Mouse (Mus musculus) forebrain, embryonic 13.5 days (tissue): ENCODE results near the gene Ankrd1. TPM values are rescaled to one million over a fixed set of nuclear protein-coding genes. Genes with fewer than 3 reads are reported as not detected.
A peak's percentile ranks its signal among the peaks of the same experiment; 100 is the strongest.

Experiments used
- ATAC-seq: fragments of 200-750 bp; cut with Nextera tagmentation; 2 replicates; pipeline ENCODE4 v1.8.0; 2017
- H3K27ac ChIP-seq: fragments of 300-500 bp; sonication (generic); 2 replicates; pipeline ENCODE4 v1.5.1; 2015; ENCODE audit warnings: inconsistent platforms, mild to moderate bottlenecking, moderate library complexity
- H3K27me3 ChIP-seq: fragments of 300-500 bp; sonication (generic); 2 replicates; pipeline ENCODE4 v1.6.1; 2015; ENCODE audit warnings: mild to moderate bottlenecking, inconsistent platforms
- H3K36me3 ChIP-seq: fragments of 300-500 bp; sonication (generic); 2 replicates; pipeline ENCODE4 v1.6.1; 2015; ENCODE audit warnings: mild to moderate bottlenecking, inconsistent platforms; ENCODE audit not compliant: poor library complexity, severe bottlenecking
- H3K4me1 ChIP-seq: fragments of 300-500 bp; sonication (generic); 2 replicates; pipeline ENCODE4 v1.6.1; 2015; ENCODE audit warnings: inconsistent platforms
- H3K4me2 ChIP-seq: fragments of 300-500 bp; sonication (generic); 2 replicates; pipeline ENCODE4 v1.6.1; 2015; ENCODE audit warnings: inconsistent platforms, mild to moderate bottlenecking, moderate library complexity
- H3K4me3 ChIP-seq: fragments of 300-500 bp; sonication (generic); 2 replicates; pipeline ENCODE4 v1.5.1; 2015; ENCODE audit warnings: mild to moderate bottlenecking, inconsistent platforms
- H3K9ac ChIP-seq: fragments of 300-500 bp; sonication (generic); 2 replicates; pipeline ENCODE4 v1.6.1; 2015; ENCODE audit warnings: mild to moderate bottlenecking, inconsistent platforms
- H3K9me3 ChIP-seq: fragments of 300-500 bp; sonication (generic); replicated peaks from 2 replicates; pipeline ENCODE4 v1.6.1; 2016; ENCODE audit warnings: inconsistent platforms
- WGBS: fragments of 180-500 bp; shearing (Covaris S2); methylation state at CpG from one replicate; pipeline ENCODE4 v1.1.7; 2015; 5-methylcytosine and 5-hydroxymethylcytosine counted together
- polyA plus RNA-seq: library from polyadenylated mRNA; unstranded; fragments of >200 nt; fragmentation: Nextera tagmentation; extraction: Ambion mirVana; gene quantifications from 2 replicates; pipeline ENCODE4 v1.2.1, GENCODE M21; 2015

Ankrd1 gene
- polyA plus RNA-seq = 0.15 TPM in 1 of 2 replicates, not detected in the other

- Histone ChIP-seq H3K4me1 (no peaks in the 10 kb centered on the region), H3K27me3 (no peaks in the 10 kb centered on the region), H3K36me3 (no peaks in the 10 kb centered on the region), H3K27ac (no peak within 1 kb of the TSS), H3K9ac (no peak within 1 kb of the TSS), H3K4me2 (no peak within 1 kb of the TSS), H3K9me3 (peaks cover 5% of the 10 kb centered on the region; the same call in 1 of the 2 replicates), H3K4me3 (no peak within 1 kb of the TSS)
- no peak for ATAC-seq
- 88% methylated on average over 14 of the region's 14 CpGs for WGBS
Observed at GRCm38 (mm10) chr19:36119783-36120471, at the start of gene Ankrd1. TSS of gene Ankrd1 (minus strand) at chr19:36120099.

GRCm38 (mm10) chr19:36169101-36169500, 49.2 kb upstream of the Ankrd1 start:
- H3K27ac ChIP-seq = no peak overlapping the region
- no peaks in the 10 kb centered on the region for H3K27me3 ChIP-seq
- no peak for ATAC-seq
- no peaks in the 10 kb centered on the region for H3K4me1 ChIP-seq
- no peak overlapping the region for H3K4me3 ChIP-seq
- H3K4me2 ChIP-seq = no peak overlapping the region
- H3K9me3 ChIP-seq = no peaks in the 10 kb centered on the region
- 91% methylated on average over 2 of the region's 2 CpGs for WGBS
- H3K36me3 ChIP-seq = no peaks in the 10 kb centered on the region
- no peak overlapping the region for H3K9ac ChIP-seq

GRCm38 (mm10) chr19:36168121-36168520, 48.2 kb upstream of the Ankrd1 start:
- Histone ChIP-seq H3K27me3 (no peaks in the 10 kb centered on the region), H3K4me1 (no peaks in the 10 kb centered on the region), H3K4me2 (no peak overlapping the region), H3K4me3 (no peak overlapping the region), H3K9me3 (no peaks in the 10 kb centered on the region), H3K36me3 (no peaks in the 10 kb centered on the region), H3K27ac (no peak overlapping the region), H3K9ac (no peak overlapping the region)
- WGBS = 75% methylated on average over 4 of the region's 4 CpGs
- ATAC-seq = no peak

- no peaks in the 10 kb centered on the region for H3K27me3 ChIP-seq
- no peaks in the 10 kb centered on the region for H3K36me3 ChIP-seq
- H3K4me3 ChIP-seq = no peak overlapping the region
- no peak for ATAC-seq
- H3K4me1 ChIP-seq = no peaks in the 10 kb centered on the region
- H3K27ac ChIP-seq = no peak overlapping the region
- H3K9me3 ChIP-seq = no peaks in the 10 kb centered on the region
- H3K9ac ChIP-seq = no peak overlapping the region
- WGBS = 92% methylated on average over 6 of the region's 6 CpGs
- H3K4me2 ChIP-seq = no peak overlapping the region
Observed at GRCm38 (mm10) chr19:36167291-36167896, 47.5 kb upstream of the Ankrd1 start.

- no peak for ATAC-seq
- no peak overlapping the region for H3K4me3 ChIP-seq
- no peak overlapping the region for H3K4me2 ChIP-seq
- H3K9ac ChIP-seq = no peak overlapping the region
- H3K4me1 ChIP-seq = no peaks in the 10 kb centered on the region
- WGBS = 85% methylated on average over 6 of the region's 6 CpGs
- H3K36me3 ChIP-seq = no peaks in the 10 kb centered on the region
- no peaks in the 10 kb centered on the region for H3K27me3 ChIP-seq
- no peaks in the 10 kb centered on the region for H3K9me3 ChIP-seq
- H3K27ac ChIP-seq = no peak overlapping the region
Observed at GRCm38 (mm10) chr19:36166401-36167160, 46.7 kb upstream of the Ankrd1 start.

GRCm38 (mm10) chr19:36165351-36165750, 45.5 kb upstream of the Ankrd1 start:
- no peak overlapping the region for H3K9ac ChIP-seq
- H3K4me2 ChIP-seq = no peak overlapping the region
- no peaks in the 10 kb centered on the region for H3K9me3 ChIP-seq
- no peak overlapping the region for H3K4me3 ChIP-seq
- H3K36me3 ChIP-seq = no peaks in the 10 kb centered on the region
- WGBS = 94% methylated on average over 4 of the region's 4 CpGs
- ATAC-seq = no peak
- H3K27ac ChIP-seq = no peak overlapping the region
- no peaks in the 10 kb centered on the region for H3K27me3 ChIP-seq
- H3K4me1 ChIP-seq = no peaks in the 10 kb centered on the region

GRCm38 (mm10) chr19:36150241-36151007, 30.5 kb upstream of the Ankrd1 start:
- no peak overlapping the region for H3K4me3 ChIP-seq
- H3K9ac ChIP-seq = no peak overlapping the region
- no peaks in the 10 kb centered on the region for H3K9me3 ChIP-seq
- no peaks in the 10 kb centered on the region for H3K4me1 ChIP-seq
- H3K36me3 ChIP-seq = no peaks in the 10 kb centered on the region
- 81% methylated on average over 4 of the region's 4 CpGs for WGBS
- ATAC-seq = peak; percentile 27; the same call in 1 of the 2 replicates
- H3K27ac ChIP-seq = no peak overlapping the region
- no peak overlapping the region for H3K4me2 ChIP-seq
- no peaks in the 10 kb centered on the region for H3K27me3 ChIP-seq

GRCm38 (mm10) chr19:36148578-36148977, 28.7 kb upstream of the Ankrd1 start:
- no peaks in the 10 kb centered on the region for H3K36me3 ChIP-seq
- H3K27ac ChIP-seq = no peak overlapping the region
- no peaks in the 10 kb centered on the region for H3K27me3 ChIP-seq
- no peak overlapping the region for H3K4me2 ChIP-seq
- no peak for ATAC-seq
- H3K4me1 ChIP-seq = no peaks in the 10 kb centered on the region
- WGBS = 81% methylated on average over 6 of the region's 6 CpGs
- no peak overlapping the region for H3K9ac ChIP-seq
- H3K4me3 ChIP-seq = no peak overlapping the region
- H3K9me3 ChIP-seq = peaks cover 5% of the 10 kb centered on the region; the same call in 1 of the 2 replicates

- no peaks in the 10 kb centered on the region for H3K27me3 ChIP-seq
- peaks cover 5% of the 10 kb centered on the region; the same call in 1 of the 2 replicates for H3K9me3 ChIP-seq
- H3K36me3 ChIP-seq = no peaks in the 10 kb centered on the region
- no peak overlapping the region for H3K9ac ChIP-seq
- no peak overlapping the region for H3K4me3 ChIP-seq
- 96% methylated on average over 2 of the region's 2 CpGs for WGBS
- H3K27ac ChIP-seq = no peak overlapping the region
- H3K4me2 ChIP-seq = no peak overlapping the region
- H3K4me1 ChIP-seq = no peaks in the 10 kb centered on the region
- no peak for ATAC-seq
Observed at GRCm38 (mm10) chr19:36143571-36143970, 23.7 kb upstream of the Ankrd1 start.

- H3K4me2 ChIP-seq = no peak overlapping the region
- no peak overlapping the region for H3K27ac ChIP-seq
- no peaks in the 10 kb centered on the region for H3K36me3 ChIP-seq
- H3K9me3 ChIP-seq = no peaks in the 10 kb centered on the region
- H3K27me3 ChIP-seq = no peaks in the 10 kb centered on the region
- no peak overlapping the region for H3K4me3 ChIP-seq
- no peak overlapping the region for H3K9ac ChIP-seq
- WGBS = 62% methylated on average over 5 of the region's 5 CpGs
- H3K4me1 ChIP-seq = no peaks in the 10 kb centered on the region
- no peak for ATAC-seq
Observed at GRCm38 (mm10) chr19:36133731-36134130, 13.8 kb upstream of the Ankrd1 start.

- no peaks in the 10 kb centered on the region for H3K4me1 ChIP-seq
- no peak overlapping the region for H3K4me2 ChIP-seq
- H3K27ac ChIP-seq = no peak overlapping the region
- no peak overlapping the region for H3K9ac ChIP-seq
- H3K36me3 ChIP-seq = no peaks in the 10 kb centered on the region
- no peaks in the 10 kb centered on the region for H3K9me3 ChIP-seq
- no peak for ATAC-seq
- no peaks in the 10 kb centered on the region for H3K27me3 ChIP-seq
- WGBS = 90% methylated on average over 6 of the region's 6 CpGs
- H3K4me3 ChIP-seq = no peak overlapping the region
Observed at GRCm38 (mm10) chr19:36133064-36133463, 13.2 kb upstream of the Ankrd1 start.

- Histone ChIP-seq H3K36me3 (no peaks in the 10 kb centered on the region), H3K4me3 (no peak overlapping the region), H3K4me2 (no peak overlapping the region), H3K9ac (no peak overlapping the region), H3K4me1 (no peaks in the 10 kb centered on the region), H3K27me3 (no peaks in the 10 kb centered on the region), H3K27ac (no peak overlapping the region), H3K9me3 (no peaks in the 10 kb centered on the region)
- ATAC-seq = no peak
- 86% methylated on average over 6 of the region's 6 CpGs for WGBS
Observed at GRCm38 (mm10) chr19:36131990-36132389, 12.1 kb upstream of the Ankrd1 start.
